23 mouse cellular contexts compared by ENCODE assay signal in the genomic region with DNA sequence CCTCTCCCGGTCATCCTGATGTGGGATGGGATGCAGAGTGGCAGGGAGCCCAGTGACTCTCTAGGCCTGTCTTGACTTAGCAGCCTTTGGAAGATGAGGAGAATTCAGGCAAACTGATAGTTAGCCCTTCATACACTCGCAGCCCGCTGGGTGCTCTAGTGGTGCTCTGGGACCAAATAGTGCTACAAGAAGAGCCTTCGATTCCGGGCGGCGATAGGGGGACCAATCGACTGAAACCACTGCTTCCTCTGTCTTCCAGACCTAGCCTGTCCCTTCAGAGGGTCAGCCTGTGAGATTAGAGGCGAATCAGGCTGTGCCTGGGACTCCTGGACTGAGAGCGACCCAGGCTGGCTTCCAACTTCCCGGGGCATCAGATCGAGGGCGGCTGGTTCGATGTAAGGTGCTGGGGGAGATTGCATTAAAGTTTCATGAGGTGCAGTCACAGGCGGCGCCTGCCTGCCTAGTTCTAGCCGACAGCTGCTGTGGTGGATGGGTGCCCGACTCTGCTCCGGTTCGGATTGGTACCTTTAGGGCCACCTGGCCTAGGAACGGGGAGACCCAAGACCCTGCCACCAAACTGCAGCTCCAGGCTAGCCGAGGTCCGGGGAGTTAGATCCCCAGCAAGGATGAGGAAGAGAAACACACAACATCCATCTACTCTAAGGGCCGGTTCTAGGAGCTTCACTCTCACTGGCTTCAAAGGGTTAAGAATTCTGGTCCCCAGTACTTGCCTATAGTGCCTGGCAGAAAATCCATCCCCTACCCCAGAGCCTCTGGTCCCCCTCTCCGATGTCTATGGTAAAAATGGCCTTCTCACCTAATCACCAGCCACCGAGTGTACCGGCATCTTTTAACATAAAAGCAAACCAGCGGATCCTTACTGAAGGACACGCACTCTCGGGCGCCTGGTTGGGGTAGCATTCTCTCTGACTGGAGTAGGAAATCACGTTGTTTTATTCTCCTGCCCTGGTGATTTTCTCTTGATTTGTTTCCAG. TPM values are rescaled to one million over a fixed set of nuclear protein-coding genes. Genes with fewer than 3 reads are reported as not detected.
DNase-seq lines count a peak whose midpoint lies in the region; ATAC-seq and TF ChIP-seq lines count a peak whose summit lies in the region.
"Had no signal": no experiment of that assay in that cellular context is flagged by ENCODE, and none has a peak within 500 bp of the region (broad histone marks: within the 10 kb centered on the region; RNA-seq: fewer than 3 reads in every experiment).

No protein-coding gene starts in this region.

- DNase-seq in hindbrain, embryonic 10.5 days (ENCODE audit: low spot score): peak; percentile 57
- no peak for DNase-seq in hindbrain, embryonic 14.5 days (ENCODE audit: low spot score)
- peak; percentile 40 for DNase-seq in ES-CJ7 (ENCODE audit: low read depth, low spot score)
- DNase-seq in embryonic facial prominence, embryonic 11.5 days (ENCODE audit: low spot score): peak; percentile 61
- no peak for DNase-seq in left cerebral cortex, postnatal 36 days (ENCODE audit: low spot score in 2 of 2)
- no peak for DNase-seq in lung, adult 2 months
- no peak for DNase-seq in thymus, postnatal 0 days (ENCODE audit: low spot score)
- DNase-seq: adrenal gland, postnatal 14 days; B cell, adult 2 months; gastrocnemius, postnatal 25 days; heart, postnatal 36 days; thymus, postnatal 14 days had no signal

- no peak overlapping the region; the same call in 1 of the 2 replicates for H3K4me3 ChIP-seq in hindbrain, embryonic 10.5 days
- H3K4me3 ChIP-seq in hindbrain, embryonic 14.5 days (replicated peaks; ENCODE audit: low read length): no peak overlapping the region
- H3K4me3 ChIP-seq in embryonic facial prominence, embryonic 11.5 days (ENCODE audit: low read depth, low read length): peak overlapping the region; percentile 1; the same call in 1 of the 2 replicates
- H3K4me3 ChIP-seq in limb, embryonic 13.5 days: peak overlapping the region; percentile 67
- no peak overlapping the region for H3K4me3 ChIP-seq in lung, adult 2 months (replicated peaks; ENCODE audit: extremely low read depth, low read depth, low read length)
- H3K4me3 ChIP-seq: left cerebral cortex, adult 2 months; liver, embryonic 12.5 days; megakaryocyte, embryonic 14.5 days; myocyte had no signal

- peaks cover 36% of the 10 kb centered on the region for H3K4me1 ChIP-seq in hindbrain, embryonic 10.5 days (replicated peaks)
- H3K4me1 ChIP-seq in hindbrain, embryonic 14.5 days (replicated peaks; ENCODE audit: control insufficient read depth, insufficient read depth, low read length): no peaks in the 10 kb centered on the region
- no peaks in the 10 kb centered on the region; the same call in 1 of the 2 replicates for H3K4me1 ChIP-seq in embryonic facial prominence, embryonic 11.5 days (ENCODE audit: control insufficient read depth, insufficient read depth, low read length)
- peaks cover 46% of the 10 kb centered on the region for H3K4me1 ChIP-seq in limb, embryonic 13.5 days
- no peaks in the 10 kb centered on the region for H3K4me1 ChIP-seq in lung, adult 2 months (ENCODE audit: control insufficient read depth, insufficient read depth, low read length)
- H3K4me1 ChIP-seq: liver, embryonic 12.5 days had no signal

- H3K9me3 ChIP-seq in hindbrain, embryonic 10.5 days: no peaks in the 10 kb centered on the region
- no peaks in the 10 kb centered on the region for H3K9me3 ChIP-seq in hindbrain, embryonic 14.5 days (ENCODE audit: control insufficient read depth, low read length)
- no peaks in the 10 kb centered on the region for H3K9me3 ChIP-seq in embryonic facial prominence, embryonic 11.5 days (replicated peaks; ENCODE audit: control insufficient read depth, low read length)
- H3K9me3 ChIP-seq in limb, embryonic 13.5 days: no peaks in the 10 kb centered on the region
- H3K9me3 ChIP-seq: G1E; heart, embryonic 12.5 days; liver, embryonic 12.5 days had no signal

- no peak for TF ChIP-seq CTCF in lung, adult 2 months (IDR thresholded peaks at IDR 0.05; ENCODE audit: insufficient read depth, low read length)

- no peaks in the 10 kb centered on the region for H3K36me3 ChIP-seq in hindbrain, embryonic 10.5 days
- H3K36me3 ChIP-seq in hindbrain, embryonic 14.5 days (replicated peaks; ENCODE audit: control insufficient read depth, insufficient read depth): no peaks in the 10 kb centered on the region
- no peaks in the 10 kb centered on the region for H3K36me3 ChIP-seq in embryonic facial prominence, embryonic 11.5 days (replicated peaks; ENCODE audit: control insufficient read depth, insufficient read depth, low read depth, low read length)
- no peaks in the 10 kb centered on the region for H3K36me3 ChIP-seq in limb, embryonic 13.5 days
- H3K36me3 ChIP-seq: G1E; heart, embryonic 12.5 days; liver, embryonic 12.5 days had no signal

- no peak overlapping the region for H3K4me2 ChIP-seq in hindbrain, embryonic 14.5 days (replicated peaks)
- H3K4me2 ChIP-seq in embryonic facial prominence, embryonic 11.5 days (ENCODE audit: low read depth, low read length): peak overlapping the region; percentile 3
- peak overlapping the region; percentile 71 for H3K4me2 ChIP-seq in limb, embryonic 13.5 days (replicated peaks)
- H3K4me2 ChIP-seq: liver, embryonic 12.5 days had no signal

- intact Hi-C loops in left cerebral cortex, postnatal 36 days (cut with DNase I): no loop called here

- 2% methylated on average over 32 of the region's 32 CpGs for WGBS in hindbrain, embryonic 10.5 days
- WGBS in hindbrain, embryonic 14.5 days: 2% methylated on average over 32 of the region's 32 CpGs
- WGBS in embryonic facial prominence, embryonic 11.5 days: under 1% methylated on average over 32 of the region's 32 CpGs
- 2% methylated on average over 32 of the region's 32 CpGs for WGBS in limb, embryonic 13.5 days
- 6% methylated on average over 32 of the region's 32 CpGs for WGBS in lung, adult 2 months

- H3K27ac ChIP-seq in hindbrain, embryonic 10.5 days: no peak overlapping the region
- no peak overlapping the region for H3K27ac ChIP-seq in hindbrain, embryonic 14.5 days
- peak overlapping the region; percentile 77; the same call in 1 of the 2 replicates for H3K27ac ChIP-seq in embryonic facial prominence, embryonic 11.5 days (replicated peaks; ENCODE audit: low read depth, low read length)
- H3K27ac ChIP-seq in limb, embryonic 13.5 days: peak overlapping the region; percentile 82
- H3K27ac ChIP-seq: kidney, postnatal 0 days; left cerebral cortex, adult 2 months; liver, embryonic 12.5 days had no signal

- ATAC-seq in hindbrain, embryonic 14.5 days (ENCODE audit: low FRiP score): no peak
- no peak for ATAC-seq in embryonic facial prominence, embryonic 11.5 days (replicated peaks; ENCODE audit: insufficient number of reproducible peaks, low FRiP score, low TSS enrichment, low read depth)
- ATAC-seq in limb, embryonic 13.5 days (ENCODE audit: low FRiP score, low read depth): no peak
- ATAC-seq: forebrain, embryonic 16.5 days; liver, embryonic 12.5 days; lung, postnatal 0 days had no signal

- H3K27me3 ChIP-seq in hindbrain, embryonic 10.5 days (ENCODE audit: insufficient read depth, poor library complexity, severe bottlenecking): peaks cover 100% of the 10 kb centered on the region
- peaks cover 92% of the 10 kb centered on the region for H3K27me3 ChIP-seq in hindbrain, embryonic 14.5 days (ENCODE audit: control insufficient read depth, insufficient read depth, low read length)
- H3K27me3 ChIP-seq in embryonic facial prominence, embryonic 11.5 days (ENCODE audit: control insufficient read depth, insufficient read depth, low read length): peaks cover 61% of the 10 kb centered on the region
- H3K27me3 ChIP-seq in limb, embryonic 13.5 days: peaks cover 96% of the 10 kb centered on the region

- no peak for TF ChIP-seq POLR2A in lung, adult 2 months (IDR thresholded peaks at IDR 0.05; ENCODE audit: borderline replicate concordance, extremely low read depth, low read depth, low read length)

- no peak overlapping the region for H3K9ac ChIP-seq in hindbrain, embryonic 14.5 days
- H3K9ac ChIP-seq in embryonic facial prominence, embryonic 11.5 days (replicated peaks; ENCODE audit: low read length): peak overlapping the region; percentile 41; the same call in 1 of the 2 replicates
- H3K9ac ChIP-seq in limb, embryonic 13.5 days: peak overlapping the region; percentile 94
- H3K9ac ChIP-seq: liver, embryonic 12.5 days had no signal

RNA-seq across cellular contexts. Expression of gene Pitx1, which starts 1.1 kb away (rescaled TPM):
- polyA plus RNA-seq in hindbrain, embryonic 10.5 days (2016; fragmentation: Nextera tagmentation; extraction: Ambion mirVana): 0.47 and 0.80 TPM in 2 replicates
- polyA plus RNA-seq in hindbrain, embryonic 14.5 days (2014; fragmentation: Nextera tagmentation; extraction: Ambion mirVana): not detected in 2 replicates
- polyA plus RNA-seq in embryonic facial prominence, embryonic 11.5 days (2014; fragmentation: Nextera tagmentation; extraction: Ambion mirVana): 48.5 and 54.9 TPM in 2 replicates
- polyA plus RNA-seq in limb, embryonic 13.5 days (2015; fragmentation: Nextera tagmentation; extraction: Ambion mirVana): 88.9 and 109 TPM in 2 replicates
- total RNA-seq in left cerebral cortex, postnatal 36 days (2021): not detected
- 0.14 and 26.6 TPM in 2 replicates for polyA plus RNA-seq in lung, adult 2 months (2012; rRNA removed)
- polyA plus RNA-seq in thymus, postnatal 0 days (2015; fragmentation: Nextera tagmentation; extraction: Ambion mirVana): 0.70 TPM in 1 of 2 replicates, not detected in the other
- total RNA-seq: adrenal gland, postnatal 14 days; G1E; heart, postnatal 36 days; layer of hippocampus, adult 8-10 months; left cerebral cortex, adult 2 months had no signal
- polyA plus RNA-seq: forebrain, embryonic 16.5 days; G1E; lung, postnatal 0 days; myocyte had no signal

RNA-seq across cellular contexts. Expression of gene Catsper3, which starts 52.7 kb away (rescaled TPM):
- not detected in 2 replicates for polyA plus RNA-seq in hindbrain, embryonic 10.5 days (2016; fragmentation: Nextera tagmentation; extraction: Ambion mirVana)
- polyA plus RNA-seq in hindbrain, embryonic 14.5 days (2014; fragmentation: Nextera tagmentation; extraction: Ambion mirVana): 0.21 TPM in 1 of 2 replicates, not detected in the other
- not detected in 2 replicates for polyA plus RNA-seq in embryonic facial prominence, embryonic 11.5 days (2014; fragmentation: Nextera tagmentation; extraction: Ambion mirVana)
- polyA plus RNA-seq in limb, embryonic 13.5 days (2015; fragmentation: Nextera tagmentation; extraction: Ambion mirVana): 0.14 TPM in 1 of 2 replicates, not detected in the other
- under 1 TPM; 0.25 to 0.29 TPM for total RNA-seq in left cerebral cortex, postnatal 36 days (2021)
- 0.19 TPM in 1 of 2 replicates, not detected in the other for polyA plus RNA-seq in lung, adult 2 months (2012; rRNA removed)
- 0.13 TPM in 2 replicates for polyA plus RNA-seq in thymus, postnatal 0 days (2015; fragmentation: Nextera tagmentation; extraction: Ambion mirVana)
- total RNA-seq: adrenal gland, postnatal 14 days; G1E; gastrocnemius, postnatal 25 days; heart, postnatal 36 days had no signal
- polyA plus RNA-seq: forebrain, embryonic 16.5 days; G1E; heart, embryonic 12.5 days; liver, embryonic 12.5 days had no signal

Comparison
In these comparisons a context has a peak if more than half of its experiments do, and no peak if none do; other contexts are left out.
1. DNase-seq: peak in hindbrain, embryonic 10.5 days (single experiment), ES-CJ7 (single experiment) and embryonic facial prominence, embryonic 11.5 days (single experiment); none in hindbrain, embryonic 14.5 days (single experiment), left cerebral cortex, postnatal 36 days (0 of 2), lung, adult 2 months (single experiment) and thymus, postnatal 0 days (single experiment).
2. H3K27ac ChIP-seq: peak in embryonic facial prominence, embryonic 11.5 days (single experiment) and limb, embryonic 13.5 days (single experiment); none in hindbrain, embryonic 10.5 days (single experiment) and hindbrain, embryonic 14.5 days (single experiment).
3. H3K4me3 ChIP-seq: peak in embryonic facial prominence, embryonic 11.5 days (single experiment) and limb, embryonic 13.5 days (single experiment); none in hindbrain, embryonic 10.5 days (single experiment), hindbrain, embryonic 14.5 days (single experiment) and lung, adult 2 months (single experiment).